Mouse (Mus musculus): ENCODE measurements around the gene Zfp683. TPM values are rescaled to one million over a fixed set of nuclear protein-coding genes. Genes with fewer than 3 reads are reported as not detected.

Zfp683 gene
- polyA plus RNA-seq, 1 experiment from 2014 or later = not detected

DNA sequence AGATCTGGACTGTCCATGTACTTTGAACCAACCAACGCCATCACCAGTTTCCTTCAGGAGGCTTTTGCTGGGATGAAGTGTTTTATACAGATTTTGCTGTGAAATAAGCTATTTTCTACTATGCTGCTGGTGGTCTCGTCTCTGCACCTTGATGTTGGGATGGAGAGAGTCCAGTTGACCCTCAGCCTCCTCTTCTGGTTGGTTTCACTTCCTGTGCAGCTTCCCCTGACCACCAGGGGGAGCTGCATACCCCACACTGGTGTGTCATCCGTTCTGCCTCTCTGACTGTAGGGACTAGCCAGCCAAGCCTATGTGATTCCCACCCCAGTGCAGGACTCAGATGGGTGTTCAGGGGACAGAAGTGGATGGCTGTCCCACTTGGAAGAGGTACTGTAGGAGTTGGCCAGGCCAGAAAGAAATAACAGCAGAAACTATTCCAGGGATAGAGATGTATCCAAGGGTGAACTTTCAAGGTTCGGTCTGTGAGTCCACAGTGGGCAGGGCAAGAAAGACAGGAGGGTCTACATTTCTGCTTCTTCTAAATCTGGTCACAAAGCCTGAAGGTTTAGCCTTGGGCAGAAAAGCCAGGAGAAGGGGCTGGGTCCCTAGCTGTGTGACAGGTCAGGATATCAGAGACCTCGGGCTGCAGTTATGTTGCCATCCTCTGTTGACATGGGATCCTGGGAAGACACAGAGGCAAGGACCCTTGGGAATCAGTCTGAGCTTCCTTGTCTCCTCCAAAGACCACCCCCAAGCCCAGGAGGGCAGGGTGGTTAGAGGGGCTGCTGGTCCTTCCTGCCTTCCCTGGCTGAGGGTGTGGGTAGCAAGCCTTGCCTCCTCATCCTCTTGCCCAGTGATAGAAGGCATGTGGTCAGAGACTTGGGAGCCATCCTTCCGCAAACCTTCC, 39.0 kb downstream of the Zfp683 start:
- Histone ChIP-seq H3K9me3 (ENCODE audit: control insufficient read depth, low read length) (no peaks in the 10 kb centered on the region), H3K27ac (ENCODE audit: low read depth, low read length) (no peak overlapping the region), H3K4me1 (ENCODE audit: control insufficient read depth, insufficient read depth, low read length) (no peaks in the 10 kb centered on the region), H3K9ac (ENCODE audit: low read depth, low read length) (no peak overlapping the region), H3K4me3 (ENCODE audit: low read length) (no peak overlapping the region), H3K4me2 (replicated peaks; ENCODE audit: low read depth, low read length) (no peak overlapping the region), H3K36me3 (ENCODE audit: control insufficient read depth, insufficient read depth, low read length) (no peaks in the 10 kb centered on the region), H3K27me3 (ENCODE audit: control insufficient read depth, insufficient read depth, low read length) (no peaks in the 10 kb centered on the region)
- ATAC-seq (ENCODE audit: low FRiP score, low TSS enrichment) = 0 out of 2 replicates have a peak, but pooled peaks have one; percentile 38
- 73% methylated on average over 6 of the region's 6 CpGs for WGBS

DNA sequence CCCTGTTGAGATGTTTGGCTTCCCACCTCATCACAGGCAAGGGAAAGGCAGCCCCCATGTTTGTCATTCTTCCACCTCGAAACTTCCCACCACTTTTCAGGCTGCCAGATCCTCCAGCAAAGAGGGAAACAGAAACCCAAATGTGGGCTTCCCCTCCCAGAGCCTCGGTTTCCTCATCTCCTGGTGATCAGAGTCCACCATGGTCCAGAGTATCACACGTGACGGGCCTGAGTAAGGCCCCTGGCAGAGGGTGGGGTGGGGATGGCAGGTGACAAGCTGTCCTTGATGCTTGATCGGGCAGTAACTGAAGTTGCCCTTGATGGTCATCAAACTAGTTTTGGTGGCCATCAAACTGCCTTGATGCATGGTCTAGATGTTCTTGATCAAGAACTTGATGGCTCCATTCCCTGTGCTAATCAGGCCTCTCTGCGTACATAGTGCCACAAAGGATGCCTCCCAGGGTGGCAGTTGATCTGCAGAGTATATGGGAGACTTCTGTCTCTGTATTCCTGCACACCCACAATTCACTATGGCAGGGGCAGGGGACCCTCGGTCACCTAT, 40.4 kb downstream of the Zfp683 start:
- Histone ChIP-seq H3K9me3 (ENCODE audit: control insufficient read depth, low read length) (no peaks in the 10 kb centered on the region), H3K4me2 (replicated peaks; ENCODE audit: low read depth, low read length) (no peak overlapping the region), H3K4me1 (ENCODE audit: control insufficient read depth, insufficient read depth, low read length) (0 out of 2 replicates have a peak, but pooled peaks cover 3% of the 10 kb centered on the region), H3K9ac (ENCODE audit: low read depth, low read length) (no peak overlapping the region), H3K27ac (ENCODE audit: low read depth, low read length) (no peak overlapping the region), H3K36me3 (ENCODE audit: control insufficient read depth, insufficient read depth, low read length) (no peaks in the 10 kb centered on the region), H3K4me3 (ENCODE audit: low read length) (no peak overlapping the region), H3K27me3 (ENCODE audit: control insufficient read depth, insufficient read depth, low read length) (no peaks in the 10 kb centered on the region)
- ATAC-seq (ENCODE audit: low FRiP score, low TSS enrichment) = no peak
- 88% methylated on average over 7 of the region's 7 CpGs for WGBS

DNA sequence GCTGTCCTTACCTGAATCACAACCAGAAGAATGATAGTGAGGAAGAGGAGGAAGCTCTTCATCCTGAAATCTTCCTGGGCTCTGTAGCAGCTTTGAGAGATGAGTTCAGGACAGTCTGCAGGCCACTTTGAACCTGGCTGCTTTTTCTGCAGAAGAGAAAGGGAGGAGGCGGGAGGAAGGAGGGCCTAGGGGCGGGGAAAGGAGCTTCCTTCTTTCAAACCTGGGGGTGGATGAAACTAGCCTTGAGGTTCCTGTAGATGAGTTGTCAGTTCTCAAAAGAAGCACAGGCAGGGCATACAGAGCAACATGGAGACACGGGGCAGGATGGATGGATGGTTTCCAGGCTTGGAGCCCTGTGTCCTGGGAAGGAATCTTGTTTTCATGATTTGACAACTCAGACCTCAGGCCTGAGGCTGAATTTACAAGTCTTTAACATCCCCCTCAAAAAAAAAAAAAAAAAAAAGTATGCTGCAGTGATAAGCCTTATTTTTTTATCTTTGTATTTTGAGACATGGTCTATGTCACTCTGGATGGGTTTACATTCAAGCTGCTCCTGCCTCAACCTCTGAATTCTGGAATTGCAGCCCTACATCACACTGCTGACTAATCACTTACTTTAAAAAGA, 41.4 kb downstream of the Zfp683 start, which contains the start of gene Cd52:
TSS of gene Cd52 (minus strand) at position 160 of the 625 bp plus-strand sequence.
- 69% methylated on average over 3 of the region's 3 CpGs for WGBS
- no peak within 1 kb of the TSS for H3K9ac ChIP-seq (ENCODE audit: low read depth, low read length)
- no peaks in the 10 kb centered on the region for H3K9me3 ChIP-seq (ENCODE audit: control insufficient read depth, low read length)
- no peaks in the 10 kb centered on the region for H3K27me3 ChIP-seq (ENCODE audit: control insufficient read depth, insufficient read depth, low read length)
- no peak within 1 kb of the TSS for H3K27ac ChIP-seq (ENCODE audit: low read depth, low read length)
- no peaks in the 10 kb centered on the region for H3K36me3 ChIP-seq (ENCODE audit: control insufficient read depth, insufficient read depth, low read length)
- H3K4me3 ChIP-seq (ENCODE audit: low read length) = no peak within 1 kb of the TSS
- H3K4me1 ChIP-seq (ENCODE audit: control insufficient read depth, insufficient read depth, low read length) = 0 out of 2 replicates have a peak, but pooled peaks cover 3% of the 10 kb centered on the region
- no peak for ATAC-seq (ENCODE audit: low FRiP score, low TSS enrichment)
- H3K4me2 ChIP-seq (replicated peaks; ENCODE audit: low read depth, low read length) = no peak within 1 kb of the TSS

- 80% methylated on average over 3 of the region's 3 CpGs for WGBS
- 0 out of 2 replicates have a peak, but pooled peaks cover 3% of the 10 kb centered on the region for H3K4me1 ChIP-seq (ENCODE audit: control insufficient read depth, insufficient read depth, low read length)
- no peak overlapping the region for H3K9ac ChIP-seq (ENCODE audit: low read depth, low read length)
- H3K4me3 ChIP-seq (ENCODE audit: low read length) = no peak overlapping the region
- no peak overlapping the region for H3K27ac ChIP-seq (ENCODE audit: low read depth, low read length)
- H3K9me3 ChIP-seq (ENCODE audit: control insufficient read depth, low read length) = no peaks in the 10 kb centered on the region
- no peaks in the 10 kb centered on the region for H3K27me3 ChIP-seq (ENCODE audit: control insufficient read depth, insufficient read depth, low read length)
- H3K36me3 ChIP-seq (ENCODE audit: control insufficient read depth, insufficient read depth, low read length) = no peaks in the 10 kb centered on the region
- no peak for ATAC-seq (ENCODE audit: low FRiP score, low TSS enrichment)
- H3K4me2 ChIP-seq (replicated peaks; ENCODE audit: low read depth, low read length) = no peak overlapping the region
These were observed 42.5 kb downstream of the Zfp683 start for GRCm38 (mm10) chr4:134096120-134096519.

GRCm38 (mm10) chr4:134097015-134097608, 43.5 kb downstream of the Zfp683 start:
- Histone ChIP-seq H3K4me2 (replicated peaks; ENCODE audit: low read depth, low read length) (no peak overlapping the region), H3K4me1 (ENCODE audit: control insufficient read depth, insufficient read depth, low read length) (0 out of 2 replicates have a peak, but pooled peaks cover 3% of the 10 kb centered on the region), H3K27me3 (ENCODE audit: control insufficient read depth, insufficient read depth, low read length) (no peaks in the 10 kb centered on the region), H3K27ac (ENCODE audit: low read depth, low read length) (no peak overlapping the region), H3K36me3 (ENCODE audit: control insufficient read depth, insufficient read depth, low read length) (no peaks in the 10 kb centered on the region), H3K9ac (ENCODE audit: low read depth, low read length) (no peak overlapping the region), H3K4me3 (ENCODE audit: low read length) (no peak overlapping the region), H3K9me3 (ENCODE audit: control insufficient read depth, low read length) (no peaks in the 10 kb centered on the region)
- 77% methylated on average over 5 of the region's 5 CpGs for WGBS
- ATAC-seq (ENCODE audit: low FRiP score, low TSS enrichment) = no peak

DNA sequence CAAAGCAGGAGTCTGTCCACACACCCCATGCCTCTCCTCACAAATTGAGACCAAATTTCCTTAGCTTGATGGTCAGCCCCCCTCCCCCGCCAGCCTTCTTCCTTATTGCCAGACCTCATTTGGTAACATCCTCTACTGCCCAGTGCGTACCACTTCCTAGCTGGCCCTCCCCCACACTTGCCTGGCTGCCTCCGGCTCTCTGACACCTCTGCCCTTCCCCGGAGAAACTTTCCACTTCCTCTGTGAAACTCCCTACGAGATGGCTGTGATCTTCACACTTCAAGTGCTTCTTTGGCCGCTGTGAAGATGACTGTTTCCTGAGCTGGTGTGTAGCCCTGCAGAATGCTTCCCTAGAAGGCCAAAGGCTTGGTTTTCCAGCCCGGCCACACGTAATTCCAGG, 45.0 kb downstream of the Zfp683 start:
- Histone ChIP-seq H3K4me2 (replicated peaks; ENCODE audit: low read depth, low read length) (no peak overlapping the region), H3K4me3 (ENCODE audit: low read length) (no peak overlapping the region), H3K36me3 (ENCODE audit: control insufficient read depth, insufficient read depth, low read length) (no peaks in the 10 kb centered on the region), H3K27me3 (ENCODE audit: control insufficient read depth, insufficient read depth, low read length) (no peaks in the 10 kb centered on the region), H3K4me1 (ENCODE audit: control insufficient read depth, insufficient read depth, low read length) (peaks cover 8% of the 10 kb centered on the region; the same call in 1 of the 2 replicates), H3K27ac (ENCODE audit: low read depth, low read length) (no peak overlapping the region), H3K9ac (ENCODE audit: low read depth, low read length) (no peak overlapping the region), H3K9me3 (ENCODE audit: control insufficient read depth, low read length) (no peaks in the 10 kb centered on the region)
- WGBS = 21% methylated on average over 8 of the region's 8 CpGs
- no peak for ATAC-seq (ENCODE audit: low FRiP score, low TSS enrichment)

GRCm38 (mm10) chr4:134100245-134100644, 46.6 kb downstream of the Zfp683 start:
- H3K36me3 ChIP-seq (ENCODE audit: control insufficient read depth, insufficient read depth, low read length) = no peaks in the 10 kb centered on the region
- WGBS = 85% methylated on average over 4 of the region's 4 CpGs
- H3K4me2 ChIP-seq (replicated peaks; ENCODE audit: low read depth, low read length) = no peak overlapping the region
- H3K9ac ChIP-seq (ENCODE audit: low read depth, low read length) = no peak overlapping the region
- H3K9me3 ChIP-seq (ENCODE audit: control insufficient read depth, low read length) = no peaks in the 10 kb centered on the region
- no peak overlapping the region for H3K4me3 ChIP-seq (ENCODE audit: low read length)
- no peak for ATAC-seq (ENCODE audit: low FRiP score, low TSS enrichment)
- no peak overlapping the region for H3K27ac ChIP-seq (ENCODE audit: low read depth, low read length)
- peaks cover 8% of the 10 kb centered on the region; the same call in 1 of the 2 replicates for H3K4me1 ChIP-seq (ENCODE audit: control insufficient read depth, insufficient read depth, low read length)
- H3K27me3 ChIP-seq (ENCODE audit: control insufficient read depth, insufficient read depth, low read length) = no peaks in the 10 kb centered on the region

- H3K9ac ChIP-seq (ENCODE audit: low read depth, low read length) = peak within 1 kb of the TSS; percentile 46; the same call in 1 of the 2 replicates
- ATAC-seq (ENCODE audit: low FRiP score, low TSS enrichment) = peak; percentile 96
- peak within 1 kb of the TSS; percentile 58 for H3K4me2 ChIP-seq (replicated peaks; ENCODE audit: low read depth, low read length)
- H3K27me3 ChIP-seq (ENCODE audit: control insufficient read depth, insufficient read depth, low read length) = no peaks in the 10 kb centered on the region
- WGBS = 18% methylated on average over 34 of the region's 34 CpGs
- peak within 1 kb of the TSS; percentile 61 for H3K4me3 ChIP-seq (ENCODE audit: low read length)
- no peaks in the 10 kb centered on the region for H3K9me3 ChIP-seq (ENCODE audit: control insufficient read depth, low read length)
- no peaks in the 10 kb centered on the region for H3K36me3 ChIP-seq (ENCODE audit: control insufficient read depth, insufficient read depth, low read length)
- H3K4me1 ChIP-seq (ENCODE audit: control insufficient read depth, insufficient read depth, low read length) = peaks cover 12% of the 10 kb centered on the region; the same call in 1 of the 2 replicates
- H3K27ac ChIP-seq (ENCODE audit: low read depth, low read length) = no peak within 1 kb of the TSS; the same call in 1 of the 2 replicates
These were observed 48.5 kb downstream of the Zfp683 start, which contains the start of gene Ubxn11 for GRCm38 (mm10) chr4:134101979-134102741. Ubxn11 (plus strand) TSS chr4:134102570.
